Comparison of ENCODE assay signal across 8 mouse cellular contexts in genomic region chr9:104262823-104263352, GRCm38 (mm10). TPM values are rescaled to one million over a fixed set of nuclear protein-coding genes. Genes with fewer than 3 reads are reported as not detected.
DNase-seq lines count a peak whose midpoint lies in the region; ATAC-seq lines count a peak whose summit lies in the region.

Dnajc13 (minus strand) TSS chr9:104262930.

- peak; percentile 91 for ATAC-seq in inflammation-experienced regulatory T-cells, adult 6 months
- ATAC-seq in megakaryocyte-erythroid progenitor cell, adult 5-6 weeks (replicated peaks; ENCODE audit: low FRiP score, low TSS enrichment, poor library complexity, severe bottlenecking) = peak; percentile 95

- intact Hi-C loops in gastrocnemius, postnatal 14 days (cut with DNase I; ENCODE audit: low total_unique reads) = no loop called here
- intact Hi-C loops in left cerebral cortex, postnatal 10 days (cut with DNase I) = no loop called here

- peak; percentile 99 to 100 for DNase-seq in adrenal gland, adult (ENCODE audit: inconsistent age in 2 of 2, low spot score in 1 of 2)
- peak; percentile 96 for DNase-seq in embryo, embryonic 10.5 days (ENCODE audit: low spot score)
- DNase-seq in gastrocnemius, postnatal 14 days = peak; percentile 98
- DNase-seq in left cerebral cortex, postnatal 10 days (ENCODE audit: extremely low spot score in 1 of 2, low spot score in 2 of 2) = peak; percentile 96 to 99
- peak; percentile 99 for DNase-seq in right cerebral cortex, postnatal 25 days
- DNase-seq in urinary bladder, postnatal 4 days (ENCODE audit: low spot score in 2 of 2) = peak; percentile 98 to 99

RNA-seq across cellular contexts. Expression of gene Dnajc13, which starts in this region (rescaled TPM):
- 10 to 100 TPM; 19.2 to 24.1 TPM for total RNA-seq in gastrocnemius, postnatal 14 days (2021)
- polyA plus RNA-seq in inflammation-experienced regulatory T-cells, adult 6 months (2017; shearing (Covaris generic)) = 10 to 100 TPM; 22.7 to 30.5 (median 30.3) TPM
- 10 to 100 TPM; 74.5 to 76.7 TPM for total RNA-seq in left cerebral cortex, postnatal 10 days (2021)
- total RNA-seq in megakaryocyte-erythroid progenitor cell, adult 5-6 weeks (2014; fragmentation: Nextera tagmentation) = 56.7 and 63.6 TPM in 2 replicates
- 32.7 and 51.7 TPM in 2 replicates for total RNA-seq in megakaryocyte-erythroid progenitor cell, adult 5-6 weeks (2017)

Comparison
In these comparisons a context has a peak if more than half of its experiments do, and no peak if none do; other contexts are left out.
1. Peak in every context shown above with its lines: DNase-seq and ATAC-seq.